Mouse (Mus musculus) heart, embryonic 15.5 days (tissue): ENCODE results near the gene Tmem104. TPM values are rescaled to one million over a fixed set of nuclear protein-coding genes. Genes with fewer than 3 reads are reported as not detected.
A peak's percentile ranks its signal among the peaks of the same experiment; 100 is the strongest.

Source experiments
- ATAC-seq: fragments of 200-750 bp; cut with Nextera tagmentation; replicated peaks from 2 replicates; pipeline ENCODE4 v1.8.0; 2017; ENCODE audit warnings: low read depth, moderate TSS enrichment; ENCODE audit not compliant: insufficient number of reproducible peaks, insufficient read depth, low FRiP score
- H3K27ac ChIP-seq: fragments of 300-500 bp; sonication (generic); 2 replicates; pipeline ENCODE4 v1.5.1; 2015; ENCODE audit warnings: mild to moderate bottlenecking, inconsistent platforms
- H3K27me3 ChIP-seq: fragments of 300-500 bp; sonication (generic); 2 replicates; pipeline ENCODE4 v1.6.1; 2015; ENCODE audit warnings: inconsistent platforms
- H3K36me3 ChIP-seq: fragments of 300-500 bp; sonication (generic); 2 replicates; pipeline ENCODE4 v1.6.1; 2015; ENCODE audit warnings: mild to moderate bottlenecking, inconsistent platforms
- H3K4me1 ChIP-seq: fragments of 300-500 bp; sonication (generic); replicated peaks from 2 replicates; pipeline ENCODE4 v1.6.1; 2015; ENCODE audit warnings: inconsistent platforms
- H3K4me2 ChIP-seq: fragments of 300-500 bp; sonication (generic); 2 replicates; pipeline ENCODE4 v1.6.1; 2015; ENCODE audit warnings: inconsistent platforms, mild to moderate bottlenecking, moderate library complexity
- H3K4me3 ChIP-seq: fragments of 300-500 bp; sonication (generic); 2 replicates; pipeline ENCODE4 v1.5.1; 2015; ENCODE audit warnings: mild to moderate bottlenecking, inconsistent platforms
- H3K9ac ChIP-seq: fragments of 300-500 bp; sonication (generic); 2 replicates; pipeline ENCODE4 v1.6.1; 2015; ENCODE audit warnings: mild to moderate bottlenecking, inconsistent platforms
- H3K9me3 ChIP-seq: fragments of 300-500 bp; sonication (generic); replicated peaks from 2 replicates; pipeline ENCODE4 v1.6.1; 2016; ENCODE audit warnings: inconsistent platforms
- WGBS: fragments of 180-500 bp; shearing (Covaris S2); methylation state at CpG from one replicate; pipeline ENCODE4 v1.1.7; 2015; ENCODE audit warnings: mixed read lengths; 5-methylcytosine and 5-hydroxymethylcytosine counted together
- polyA plus RNA-seq: library from polyadenylated mRNA; unstranded; fragments of >200 nt; fragmentation: Nextera tagmentation; extraction: Ambion mirVana; gene quantifications from 2 replicates; pipeline ENCODE4 v1.2.1, GENCODE M21; 2015

The Tmem104 gene
- polyA plus RNA-seq, 1 experiment from 2014 or later = 6.6 TPM

- H3K9ac ChIP-seq = no peak overlapping the region
- H3K4me1 ChIP-seq = no peaks in the 10 kb centered on the region
- H3K4me2 ChIP-seq = no peak overlapping the region
- peaks cover 21% of the 10 kb centered on the region; the same call in 1 of the 2 replicates for H3K36me3 ChIP-seq
- no peak overlapping the region for H3K27ac ChIP-seq
- H3K4me3 ChIP-seq = no peak overlapping the region
- no peaks in the 10 kb centered on the region for H3K9me3 ChIP-seq
- WGBS = 90% methylated on average over 9 of the region's 9 CpGs
- no peak for ATAC-seq
- H3K27me3 ChIP-seq = peaks cover 11% of the 10 kb centered on the region
Measured at GRCm38 (mm10) chr11:115202756-115203155, 15.5 kb downstream of the Tmem104 start.

GRCm38 (mm10) chr11:115208126-115208525 is 20.8 kb downstream of the Tmem104 start:
- H3K4me3 ChIP-seq = no peak overlapping the region
- no peak overlapping the region for H3K4me2 ChIP-seq
- H3K27me3 ChIP-seq = peaks cover 11% of the 10 kb centered on the region
- no peak overlapping the region for H3K9ac ChIP-seq
- H3K9me3 ChIP-seq = no peaks in the 10 kb centered on the region
- WGBS = 78% methylated on average over 12 of the region's 12 CpGs
- no peak for ATAC-seq
- peaks cover 12% of the 10 kb centered on the region; the same call in 1 of the 2 replicates for H3K36me3 ChIP-seq
- H3K27ac ChIP-seq = no peak overlapping the region
- H3K4me1 ChIP-seq = 0 out of 2 replicates have a peak, but pooled peaks cover 5% of the 10 kb centered on the region

- H3K4me2 ChIP-seq = no peak overlapping the region
- H3K36me3 ChIP-seq = peaks cover 12% of the 10 kb centered on the region; the same call in 1 of the 2 replicates
- no peak for ATAC-seq
- H3K27ac ChIP-seq = 0 out of 2 replicates have a peak overlapping the region, but pooled peaks have one; percentile 2
- H3K4me1 ChIP-seq = 0 out of 2 replicates have a peak, but pooled peaks cover 5% of the 10 kb centered on the region
- no peak overlapping the region for H3K9ac ChIP-seq
- no peak overlapping the region for H3K4me3 ChIP-seq
- no peaks in the 10 kb centered on the region for H3K9me3 ChIP-seq
- H3K27me3 ChIP-seq = peaks cover 11% of the 10 kb centered on the region
- 72% methylated on average over 25 of the region's 25 CpGs for WGBS
Measured at GRCm38 (mm10) chr11:115208776-115209732, 21.8 kb downstream of the Tmem104 start.

GRCm38 (mm10) chr11:115209958-115210357 is 22.7 kb downstream of the Tmem104 start:
- peaks cover 9% of the 10 kb centered on the region for H3K27me3 ChIP-seq
- 0 out of 2 replicates have a peak overlapping the region, but pooled peaks have one; percentile 2 for H3K27ac ChIP-seq
- peaks cover 10% of the 10 kb centered on the region for H3K4me1 ChIP-seq
- H3K9me3 ChIP-seq = no peaks in the 10 kb centered on the region
- no peak overlapping the region for H3K9ac ChIP-seq
- peaks cover 9% of the 10 kb centered on the region; the same call in 1 of the 2 replicates for H3K36me3 ChIP-seq
- no peak for ATAC-seq
- no peak overlapping the region for H3K4me3 ChIP-seq
- H3K4me2 ChIP-seq = no peak overlapping the region
- 80% methylated on average over 7 of the region's 7 CpGs for WGBS

GRCm38 (mm10) chr11:115212116-115212515 is 24.8 kb downstream of the Tmem104 start:
- 62% methylated on average over 13 of the region's 13 CpGs for WGBS
- 0 out of 2 replicates have a peak, but pooled peaks cover 4% of the 10 kb centered on the region for H3K27me3 ChIP-seq
- peaks cover 20% of the 10 kb centered on the region for H3K4me1 ChIP-seq
- no peaks in the 10 kb centered on the region for H3K9me3 ChIP-seq
- H3K4me3 ChIP-seq = no peak overlapping the region
- ATAC-seq = no peak
- H3K36me3 ChIP-seq = no peaks in the 10 kb centered on the region
- no peak overlapping the region for H3K4me2 ChIP-seq
- H3K9ac ChIP-seq = no peak overlapping the region
- no peak overlapping the region for H3K27ac ChIP-seq

GRCm38 (mm10) chr11:115215123-115215522 is 27.8 kb downstream of the Tmem104 start:
- WGBS = 40% methylated on average over 5 of the region's 5 CpGs
- peak overlapping the region; percentile 59 for H3K27ac ChIP-seq

GRCm38 (mm10) chr11:115217439-115218410 is 30.4 kb downstream of the Tmem104 start:
- no peaks in the 10 kb centered on the region for H3K27me3 ChIP-seq
- peaks cover 57% of the 10 kb centered on the region for H3K4me1 ChIP-seq
- no peak overlapping the region for H3K4me3 ChIP-seq
- H3K4me2 ChIP-seq = no peak overlapping the region
- 57% methylated on average over 18 of the region's 18 CpGs for WGBS
- H3K27ac ChIP-seq = 0 out of 2 replicates have a peak overlapping the region, but pooled peaks have one; percentile 24
- H3K9ac ChIP-seq = no peak overlapping the region
- H3K36me3 ChIP-seq = no peaks in the 10 kb centered on the region
- ATAC-seq = no peak
- no peaks in the 10 kb centered on the region for H3K9me3 ChIP-seq

More at GRCm38 (mm10) chr11:115215123-115215522, 27.8 kb downstream of the Tmem104 start:
- Histone ChIP-seq H3K4me1 (peaks cover 44% of the 10 kb centered on the region), H3K9ac (no peak overlapping the region; the same call in 1 of the 2 replicates), H3K27me3 (no peaks in the 10 kb centered on the region), H3K9me3 (no peaks in the 10 kb centered on the region), H3K36me3 (no peaks in the 10 kb centered on the region), H3K4me2 (no peak overlapping the region), H3K4me3 (no peak overlapping the region)
- ATAC-seq = peak; percentile 68

GRCm38 (mm10) chr11:115219263-115219662 is 32.0 kb downstream of the Tmem104 start:
- 22% methylated on average over 9 of the region's 9 CpGs for WGBS
- ATAC-seq = peak; percentile 19
- Histone ChIP-seq H3K4me2 (no peak overlapping the region), H3K9ac (no peak overlapping the region), H3K9me3 (no peaks in the 10 kb centered on the region), H3K27me3 (no peaks in the 10 kb centered on the region), H3K27ac (peak overlapping the region; percentile 62), H3K4me3 (no peak overlapping the region), H3K4me1 (peaks cover 72% of the 10 kb centered on the region), H3K36me3 (no peaks in the 10 kb centered on the region)

GRCm38 (mm10) chr11:115219685-115220084 is 32.4 kb downstream of the Tmem104 start:
- Histone ChIP-seq H3K36me3 (no peaks in the 10 kb centered on the region), H3K27ac (peak overlapping the region; percentile 62), H3K4me3 (no peak overlapping the region), H3K27me3 (no peaks in the 10 kb centered on the region), H3K4me2 (no peak overlapping the region), H3K4me1 (peaks cover 73% of the 10 kb centered on the region), H3K9me3 (no peaks in the 10 kb centered on the region), H3K9ac (no peak overlapping the region)
- 84% methylated on average over 10 of the region's 10 CpGs for WGBS
- ATAC-seq = no peak

GRCm38 (mm10) chr11:115222077-115222476 is 34.8 kb downstream of the Tmem104 start:
- WGBS = 20% methylated on average over 12 of the region's 12 CpGs
- ATAC-seq = peak; percentile 51; the same call in 1 of the 2 replicates
- no peaks in the 10 kb centered on the region for H3K9me3 ChIP-seq

More at GRCm38 (mm10) chr11:115222077-115222476, 34.8 kb downstream of the Tmem104 start:
- H3K4me2 ChIP-seq = peak overlapping the region; percentile 48
- H3K27me3 ChIP-seq = no peaks in the 10 kb centered on the region
- peak overlapping the region; percentile 78 for H3K27ac ChIP-seq
- H3K9ac ChIP-seq = no peak overlapping the region
- H3K36me3 ChIP-seq = no peaks in the 10 kb centered on the region
- H3K4me1 ChIP-seq = peaks cover 78% of the 10 kb centered on the region
- H3K4me3 ChIP-seq = 0 out of 2 replicates have a peak overlapping the region, but pooled peaks have one; percentile 1
